Mouse (Mus musculus) embryonic facial prominence, embryonic 13.5 days (tissue): Measurements from ENCODE around the gene Meltf. TPM values are rescaled to one million over a fixed set of nuclear protein-coding genes. Genes with fewer than 3 reads are reported as not detected.

Experiments
- polyA plus RNA-seq: library from polyadenylated mRNA; unstranded; fragments of >200 nt; fragmentation: Nextera tagmentation; extraction: Ambion mirVana; gene quantifications from 2 replicates; pipeline ENCODE4 v1.2.1, GENCODE M21; 2015

Gene Meltf
- polyA plus RNA-seq, 1 experiment from 2014 or later, result 1.3 TPM

Other genes with a start within 250 kb of the Meltf start
- gene Dlg1, start 215.4 kb upstream of the Meltf start, polyA plus RNA-seq, result 33.0 and 34.8 TPM in 2 replicates
- gene Pigz, start 55.0 kb downstream of the Meltf start, polyA plus RNA-seq, result 0.39 and 0.96 TPM in 2 replicates
- 89.1 and 94.0 TPM in 2 replicates for gene 0610012G03Rik, start 69.7 kb downstream of the Meltf start, polyA plus RNA-seq
- 143 and 144 TPM in 2 replicates for gene Ncbp2, start 69.7 kb downstream of the Meltf start, polyA plus RNA-seq
- 16.4 and 17.1 TPM in 2 replicates for gene Senp5, start 124.5 kb downstream of the Meltf start, polyA plus RNA-seq
- 32.3 and 33.6 TPM in 2 replicates for gene Pak2, start 200.5 kb downstream of the Meltf start, polyA plus RNA-seq
- gene Pigx, start 220.9 kb downstream of the Meltf start, polyA plus RNA-seq, result 127 and 132 TPM in 2 replicates
- 25.9 and 32.5 TPM in 2 replicates for gene Cep19, start 221.0 kb downstream of the Meltf start, polyA plus RNA-seq